Mouse (Mus musculus): ENCODE results near the gene Mylpf. TPM values are rescaled to one million over a fixed set of nuclear protein-coding genes. Genes with fewer than 3 reads are reported as not detected.

Gene Mylpf
- total RNA-seq, 2 experiments from 2014 or later, result 24,635 to 28,732 TPM

- no peak for DNase-seq (ENCODE audit: low spot score)
These were observed 12.2 kb upstream of the Mylpf start for GRCm38 (mm10) chr7:127196484-127196883.

GRCm38 (mm10) chr7:127206606-127207005, 2.1 kb upstream of the Mylpf start:
- no peak for DNase-seq (ENCODE audit: low spot score)

- no peak for DNase-seq (ENCODE audit: low spot score)
These were observed 1.1 kb upstream of the Mylpf start for GRCm38 (mm10) chr7:127207374-127208294.

DNA sequence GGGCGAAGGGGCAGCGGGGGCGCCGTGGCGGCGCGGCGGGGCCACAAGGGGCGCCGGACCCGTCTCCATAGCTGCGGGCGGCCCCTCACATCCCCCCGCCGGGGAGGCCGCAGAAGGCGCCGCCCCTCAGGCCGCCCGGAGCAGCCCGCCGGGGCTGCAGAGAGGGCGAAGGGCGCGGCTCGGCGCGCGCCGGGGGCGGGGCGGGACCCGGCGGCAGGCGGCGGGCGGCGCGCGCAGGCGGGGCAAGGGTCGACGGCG, 466 bp upstream of the Mylpf start, which contains the start of gene Tbc1d10b:
TSS of gene Tbc1d10b (minus strand) at position 174 of the 258 bp plus-strand sequence.
- DNase-seq (ENCODE audit: low spot score), result no peak

GRCm38 (mm10) chr7:127209851-127210250, 1.2 kb downstream of the Mylpf start:
- no peak for DNase-seq (ENCODE audit: low spot score)

- DNase-seq (ENCODE audit: low spot score), result peak; percentile 81
These were observed 1.6 kb downstream of the Mylpf start for GRCm38 (mm10) chr7:127210266-127210665.

- DNase-seq (ENCODE audit: low spot score), result peak; percentile 78
These were observed 2.5 kb downstream of the Mylpf start for GRCm38 (mm10) chr7:127211014-127211745.

DNA sequence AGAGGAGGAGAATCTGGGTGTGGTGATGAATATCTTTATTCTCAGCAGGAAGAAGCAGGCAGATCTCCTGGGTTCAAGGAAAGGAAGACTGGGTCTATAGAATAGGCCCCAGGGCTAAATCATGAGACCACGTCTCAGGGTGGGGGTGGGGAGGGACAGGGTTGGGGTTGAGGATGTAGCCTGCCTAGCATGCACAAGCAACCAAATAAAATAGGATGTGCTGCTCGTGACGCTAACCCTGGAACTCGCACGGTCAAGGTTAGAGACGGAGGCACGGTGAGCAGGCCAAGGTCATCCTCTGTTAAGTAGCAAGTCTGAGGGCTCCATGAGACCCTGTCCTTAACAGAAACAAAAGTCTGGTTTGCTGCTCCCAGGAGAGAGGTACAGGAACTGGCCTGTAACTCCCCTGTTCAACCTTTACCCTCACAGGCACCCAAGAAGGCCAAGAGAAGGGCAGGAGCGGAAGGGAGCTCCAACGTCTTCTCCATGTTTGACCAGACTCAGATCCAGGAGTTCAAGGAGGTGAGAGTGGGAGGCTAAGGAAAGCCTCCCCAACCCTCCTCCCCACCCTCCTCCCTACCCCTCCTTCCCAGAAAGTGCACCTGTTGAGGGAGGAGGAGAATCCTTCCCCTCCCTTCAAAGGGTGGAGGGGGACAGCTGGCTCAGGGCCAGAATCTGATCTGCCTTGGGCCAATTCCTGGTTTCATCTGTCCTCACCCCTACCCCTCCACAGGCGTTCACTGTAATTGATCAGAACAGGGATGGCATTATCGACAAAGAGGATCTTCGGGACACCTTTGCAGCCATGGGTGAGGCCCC, 4.0 kb downstream of the Mylpf start:
- peak; percentile 50 for DNase-seq (ENCODE audit: low spot score)

DNA sequence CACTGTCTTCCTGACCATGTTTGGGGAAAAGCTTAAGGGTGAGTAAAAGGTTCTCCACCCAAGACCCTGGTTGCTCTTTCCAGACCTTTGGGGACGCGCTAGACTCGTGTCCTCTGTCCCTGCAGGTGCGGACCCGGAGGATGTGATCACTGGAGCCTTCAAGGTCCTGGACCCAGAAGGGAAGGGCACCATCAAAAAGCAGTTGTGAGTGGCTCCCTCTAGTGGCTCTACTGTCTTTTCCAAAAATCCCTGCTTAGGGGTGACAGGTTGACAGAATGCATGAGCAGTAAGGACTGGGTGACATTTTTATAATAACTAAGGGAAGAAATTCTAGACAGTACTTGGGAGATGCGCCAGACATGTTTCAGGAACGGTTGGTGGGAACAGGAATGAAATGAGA, 4.8 kb downstream of the Mylpf start:
- DNase-seq (ENCODE audit: low spot score), result peak; percentile 64

DNA sequence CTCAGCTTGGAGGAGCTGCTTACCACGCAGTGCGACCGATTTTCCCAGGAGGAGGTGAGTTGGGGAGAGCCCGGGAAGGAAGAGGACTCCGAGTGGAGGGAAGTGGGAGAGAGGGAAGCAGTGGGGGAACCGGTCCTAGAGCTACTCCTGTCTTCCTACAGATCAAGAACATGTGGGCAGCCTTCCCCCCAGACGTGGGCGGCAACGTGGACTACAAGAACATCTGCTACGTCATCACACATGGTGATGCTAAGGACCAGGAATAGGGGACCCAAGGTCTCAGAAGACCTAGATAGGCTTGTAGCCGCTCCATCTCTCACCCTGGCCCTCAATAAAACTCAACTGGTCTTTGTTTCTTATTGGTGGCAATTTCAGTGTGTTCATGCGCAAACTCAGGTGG, 5.2 kb downstream of the Mylpf start:
- no peak for DNase-seq (ENCODE audit: low spot score)

DNA sequence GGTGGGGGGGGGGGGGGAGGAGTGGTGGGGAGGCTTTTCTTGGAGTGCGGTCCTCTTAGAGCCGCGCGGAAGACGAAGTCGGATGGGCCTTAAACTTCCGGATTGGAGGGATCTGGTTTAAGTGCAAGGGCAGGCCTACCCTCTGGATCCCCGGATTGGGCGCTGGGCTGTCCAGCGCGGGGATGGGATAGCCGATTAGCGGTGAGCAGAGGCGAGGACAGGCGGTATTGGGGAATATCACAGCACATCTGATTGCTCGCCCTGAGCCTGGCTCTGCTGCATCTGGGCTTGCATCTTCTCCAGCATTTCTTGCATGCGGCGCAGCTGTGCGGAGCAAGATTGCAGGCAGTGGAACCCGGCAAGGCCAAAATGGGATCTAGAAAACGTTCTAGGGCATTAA, 5.8 kb downstream of the Mylpf start:
- DNase-seq (ENCODE audit: low spot score), result peak; percentile 39

DNA sequence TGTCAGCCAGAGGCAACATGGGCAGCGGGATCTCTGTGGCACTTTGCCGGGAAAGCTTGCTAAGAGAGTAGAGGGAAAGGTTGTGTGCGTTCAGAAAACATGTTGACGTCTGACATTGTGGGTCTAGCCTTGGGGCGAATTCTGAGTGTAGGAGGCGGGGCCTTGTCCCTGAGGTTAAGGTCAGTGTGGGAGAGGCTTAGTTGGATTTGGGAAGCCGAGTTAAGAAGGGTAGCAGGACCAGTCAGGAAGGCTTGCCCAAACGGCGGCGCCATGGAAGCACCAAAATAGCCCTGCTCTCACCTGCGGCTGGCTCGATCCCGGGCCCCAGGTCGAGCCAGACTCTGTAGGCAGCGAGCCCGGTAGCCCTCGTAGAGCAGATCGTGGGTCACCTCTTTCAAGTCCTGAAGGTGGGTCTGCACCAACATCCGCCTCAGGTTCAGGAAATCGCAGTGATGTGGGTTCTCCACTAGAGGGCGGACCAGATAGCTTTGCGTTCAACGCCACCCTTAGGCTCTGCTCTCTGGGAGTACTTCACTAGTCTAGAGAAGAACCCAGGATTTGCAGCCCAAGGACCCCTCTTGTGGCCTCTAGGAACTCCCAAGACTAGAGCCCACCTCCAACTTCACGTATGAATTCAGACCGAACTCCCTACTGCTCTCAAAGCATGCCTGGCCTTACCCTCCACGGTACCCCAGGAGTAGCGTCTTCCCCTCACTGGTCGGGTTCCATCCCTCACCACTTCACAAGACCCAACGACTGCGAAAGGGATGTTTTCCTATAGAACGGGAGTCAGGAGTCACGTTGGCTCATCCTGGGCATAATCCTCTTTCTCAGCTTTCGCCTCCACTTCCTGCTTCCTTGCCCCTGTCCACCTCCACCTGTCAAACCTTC, 6.5 kb downstream of the Mylpf start:
- DNase-seq (ENCODE audit: low spot score), result peak; percentile 80

GRCm38 (mm10) chr7:127216307-127216706, 7.6 kb downstream of the Mylpf start:
- DNase-seq (ENCODE audit: low spot score), result no peak

GRCm38 (mm10) chr7:127217475-127217874, 8.8 kb downstream of the Mylpf start:
- no peak for DNase-seq (ENCODE audit: low spot score)

- no peak for DNase-seq (ENCODE audit: low spot score)
These were observed 9.4 kb downstream of the Mylpf start for GRCm38 (mm10) chr7:127217901-127218642.

GRCm38 (mm10) chr7:127218670-127219069, 10.0 kb downstream of the Mylpf start:
- no peak for DNase-seq (ENCODE audit: low spot score)

DNA sequence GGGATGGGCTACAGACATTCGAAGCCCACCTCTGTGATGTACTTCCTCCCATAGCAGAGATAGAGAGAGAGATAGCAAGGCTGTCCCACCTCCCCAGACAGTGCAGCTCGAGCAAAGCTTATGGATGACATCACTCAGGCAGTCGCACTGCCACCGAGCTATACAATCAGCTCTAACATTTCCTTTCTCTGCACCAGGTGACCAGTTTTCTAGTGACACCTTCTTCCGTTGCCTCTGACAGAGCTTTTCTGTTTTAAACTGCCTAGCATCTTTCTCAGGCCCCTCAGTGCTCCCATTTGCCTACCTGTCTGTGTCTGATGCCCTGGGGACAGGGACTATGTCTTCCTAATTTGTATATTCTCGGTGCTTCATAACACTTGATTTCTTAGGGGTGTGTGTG, 11.8 kb downstream of the Mylpf start:
- no peak for DNase-seq (ENCODE audit: low spot score)

- no peak for DNase-seq (ENCODE audit: low spot score)
These were observed 14.4 kb downstream of the Mylpf start for GRCm38 (mm10) chr7:127223106-127223505.

GRCm38 (mm10) chr7:127223515-127224478, 15.1 kb downstream of the Mylpf start:
- no peak for DNase-seq (ENCODE audit: low spot score)
